Mouse (Mus musculus): ENCODE measurements around the gene Gp9. TPM values are rescaled to one million over a fixed set of nuclear protein-coding genes. Genes with fewer than 3 reads are reported as not detected.
"Not testable (repeated sequence)": the region's sequence is repeated elsewhere in the genome, so short reads cannot be mapped to it uniquely, and the experiment has no call there.

Gp9 gene
- polyA plus RNA-seq, 1 experiment: 14.9 TPM

GRCm38 (mm10) chr6:87763376-87764280 is 14.2 kb upstream of the Gp9 start:
- WGBS: 59% methylated on average over 4 of the region's 4 CpGs
- no peak for TF ChIP-seq POLR2A (IDR thresholded peaks at IDR 0.05; ENCODE audit: borderline replicate concordance, extremely low read depth, low read depth, low read length)
- peak; percentile 49 for TF ChIP-seq CTCF (IDR thresholded peaks at IDR 0.05; ENCODE audit: insufficient read depth, low read length)
- Histone ChIP-seq H3K4me3 (replicated peaks; ENCODE audit: extremely low read depth, low read depth, low read length) (no peak overlapping the region), H3K4me1 (ENCODE audit: control insufficient read depth, insufficient read depth, low read length) (no peaks in the 10 kb centered on the region)
- no peak for DNase-seq

GRCm38 (mm10) chr6:87764296-87764695 is 13.6 kb upstream of the Gp9 start:
- 89% methylated on average over 2 of the region's 2 CpGs for WGBS
- not testable (repeated sequence) for DNase-seq

GRCm38 (mm10) chr6:87770626-87771025 is 7.2 kb upstream of the Gp9 start:
- no peak for DNase-seq
- TF ChIP-seq POLR2A (IDR thresholded peaks at IDR 0.05; ENCODE audit: borderline replicate concordance, extremely low read depth, low read depth, low read length) (no peak), CTCF (IDR thresholded peaks at IDR 0.05; ENCODE audit: insufficient read depth, low read length) (no peak)
- H3K4me3 ChIP-seq (replicated peaks; ENCODE audit: extremely low read depth, low read depth, low read length): no peak overlapping the region
- WGBS: 44% methylated on average over 8 of the region's 8 CpGs
- H3K4me1 ChIP-seq (ENCODE audit: control insufficient read depth, insufficient read depth, low read length): no peaks in the 10 kb centered on the region

More at GRCm38 (mm10) chr6:87764296-87764695, 13.6 kb upstream of the Gp9 start:
- not testable (repeated sequence) for H3K4me1 ChIP-seq (ENCODE audit: control insufficient read depth, insufficient read depth, low read length); H3K4me3 ChIP-seq (replicated peaks; ENCODE audit: extremely low read depth, low read depth, low read length)

- WGBS: 16% methylated on average over 1 of the region's 1 CpGs
- no peak for TF ChIP-seq CTCF (IDR thresholded peaks at IDR 0.05; ENCODE audit: insufficient read depth, low read length)
- Histone ChIP-seq H3K4me3 (replicated peaks; ENCODE audit: extremely low read depth, low read depth, low read length) (no peak overlapping the region), H3K4me1 (ENCODE audit: control insufficient read depth, insufficient read depth, low read length) (no peaks in the 10 kb centered on the region)
- no peak for DNase-seq
These were observed 3.4 kb upstream of the Gp9 start for GRCm38 (mm10) chr6:87774466-87774865.

- no peaks in the 10 kb centered on the region for H3K4me1 ChIP-seq (ENCODE audit: control insufficient read depth, insufficient read depth, low read length)
- TF ChIP-seq CTCF (IDR thresholded peaks at IDR 0.05; ENCODE audit: insufficient read depth, low read length): no peak
- TF ChIP-seq POLR2A (IDR thresholded peaks at IDR 0.05; ENCODE audit: borderline replicate concordance, extremely low read depth, low read depth, low read length): no peak
- H3K4me3 ChIP-seq (replicated peaks; ENCODE audit: extremely low read depth, low read depth, low read length): no peak overlapping the region
- DNase-seq: no peak
- WGBS: 71% methylated on average over 9 of the region's 9 CpGs
These were observed 3.0 kb upstream of the Gp9 start for GRCm38 (mm10) chr6:87774909-87775308.

- Histone ChIP-seq H3K4me1 (ENCODE audit: control insufficient read depth, insufficient read depth, low read length) (no peaks in the 10 kb centered on the region), H3K4me3 (replicated peaks; ENCODE audit: extremely low read depth, low read depth, low read length) (no peak overlapping the region)
- 43% methylated on average over 3 of the region's 3 CpGs for WGBS
- TF ChIP-seq CTCF (IDR thresholded peaks at IDR 0.05; ENCODE audit: insufficient read depth, low read length): no peak
- no peak for DNase-seq
These were observed 2.2 kb upstream of the Gp9 start for GRCm38 (mm10) chr6:87775588-87776245.

GRCm38 (mm10) chr6:87776663-87777062 is 1.2 kb upstream of the Gp9 start:
- no peak for DNase-seq
- TF ChIP-seq CTCF (IDR thresholded peaks at IDR 0.05; ENCODE audit: insufficient read depth, low read length) (no peak), POLR2A (IDR thresholded peaks at IDR 0.05; ENCODE audit: borderline replicate concordance, extremely low read depth, low read depth, low read length) (no peak)
- Histone ChIP-seq H3K4me3 (replicated peaks; ENCODE audit: extremely low read depth, low read depth, low read length) (no peak overlapping the region), H3K4me1 (ENCODE audit: control insufficient read depth, insufficient read depth, low read length) (no peaks in the 10 kb centered on the region)
- 86% methylated on average over 1 of the region's 1 CpGs for WGBS

GRCm38 (mm10) chr6:87778294-87779173 is 662 bp downstream of the Gp9 start:
- no peak for TF ChIP-seq POLR2A (IDR thresholded peaks at IDR 0.05; ENCODE audit: borderline replicate concordance, extremely low read depth, low read depth, low read length)
- TF ChIP-seq CTCF (IDR thresholded peaks at IDR 0.05; ENCODE audit: insufficient read depth, low read length): no peak
- 51% methylated on average over 11 of the region's 11 CpGs for WGBS
- no peak for DNase-seq
- Histone ChIP-seq H3K4me1 (ENCODE audit: control insufficient read depth, insufficient read depth, low read length) (no peaks in the 10 kb centered on the region), H3K4me3 (replicated peaks; ENCODE audit: extremely low read depth, low read depth, low read length) (no peak overlapping the region)

All from lung, adult 2 months (tissue).